Mouse (Mus musculus): ENCODE results near the gene Paxx. TPM values are rescaled to one million over a fixed set of nuclear protein-coding genes. Genes with fewer than 3 reads are reported as not detected.

Gene Paxx
- total RNA-seq, 1 experiment from 2014 or later: 19.8 TPM

DNA sequence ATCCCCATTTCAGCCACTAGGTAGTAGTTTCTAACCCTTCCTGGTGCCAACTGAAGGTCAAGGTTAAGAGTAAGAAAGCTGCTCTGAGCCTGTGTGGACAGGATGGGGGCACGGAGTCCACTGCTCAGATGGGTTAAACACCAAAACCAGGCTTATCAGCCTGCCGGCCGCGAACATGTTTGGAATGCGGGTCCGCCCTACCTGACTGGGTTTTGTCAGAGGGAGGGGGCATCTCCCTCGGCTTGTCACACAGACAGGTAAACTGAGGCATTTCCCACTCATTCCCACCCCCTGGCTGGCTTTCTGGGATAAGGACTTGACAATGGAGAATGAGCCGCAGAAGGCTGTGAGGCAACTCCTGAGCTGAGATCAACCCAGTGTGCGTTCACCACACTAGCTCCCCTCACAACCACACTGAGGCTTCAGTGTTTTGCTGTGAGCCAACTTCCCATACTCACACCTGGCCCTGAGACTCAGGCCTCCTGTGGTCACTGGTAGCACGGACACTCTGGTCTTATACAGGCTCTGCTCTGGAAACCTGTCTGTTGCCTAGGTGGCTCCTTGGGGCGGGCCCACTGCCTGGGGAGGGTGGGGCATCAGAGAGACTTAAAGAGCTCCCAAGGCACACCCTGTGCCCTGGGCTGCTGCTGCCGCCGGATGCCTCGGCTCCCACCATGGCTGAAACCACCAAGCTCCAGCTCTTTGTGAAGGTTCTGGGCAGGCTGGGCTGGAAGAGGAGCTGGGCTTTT, 4.5 kb downstream of the Paxx start, which contains the start of gene Clic3:
Clic3 (plus strand) TSS at position 634 of the 749 bp plus-strand sequence.
- ATAC-seq (replicated peaks; ENCODE audit: low read depth, poor library complexity, severe bottlenecking): no peak

DNA sequence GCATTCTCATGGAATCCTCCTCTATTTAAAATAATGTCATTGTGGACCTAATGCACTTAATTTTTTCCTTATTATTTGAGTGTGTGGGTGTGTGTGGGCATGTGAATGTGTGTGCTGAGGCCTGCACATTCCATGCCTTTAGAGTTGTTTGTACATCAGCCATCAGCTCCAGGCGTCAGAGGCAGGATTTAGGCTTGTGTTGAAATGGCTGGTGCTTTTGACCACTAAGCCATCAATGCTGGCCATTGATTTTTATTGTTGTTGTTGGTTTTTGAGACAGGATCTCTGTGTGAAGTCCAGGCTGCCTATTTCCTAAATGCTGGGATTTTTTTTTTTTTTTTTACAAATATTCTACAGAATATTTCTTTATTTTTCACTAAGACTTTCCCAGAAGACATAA, 7.9 kb downstream of the Paxx start:
- no peak for ATAC-seq (replicated peaks; ENCODE audit: low read depth, poor library complexity, severe bottlenecking)

DNA sequence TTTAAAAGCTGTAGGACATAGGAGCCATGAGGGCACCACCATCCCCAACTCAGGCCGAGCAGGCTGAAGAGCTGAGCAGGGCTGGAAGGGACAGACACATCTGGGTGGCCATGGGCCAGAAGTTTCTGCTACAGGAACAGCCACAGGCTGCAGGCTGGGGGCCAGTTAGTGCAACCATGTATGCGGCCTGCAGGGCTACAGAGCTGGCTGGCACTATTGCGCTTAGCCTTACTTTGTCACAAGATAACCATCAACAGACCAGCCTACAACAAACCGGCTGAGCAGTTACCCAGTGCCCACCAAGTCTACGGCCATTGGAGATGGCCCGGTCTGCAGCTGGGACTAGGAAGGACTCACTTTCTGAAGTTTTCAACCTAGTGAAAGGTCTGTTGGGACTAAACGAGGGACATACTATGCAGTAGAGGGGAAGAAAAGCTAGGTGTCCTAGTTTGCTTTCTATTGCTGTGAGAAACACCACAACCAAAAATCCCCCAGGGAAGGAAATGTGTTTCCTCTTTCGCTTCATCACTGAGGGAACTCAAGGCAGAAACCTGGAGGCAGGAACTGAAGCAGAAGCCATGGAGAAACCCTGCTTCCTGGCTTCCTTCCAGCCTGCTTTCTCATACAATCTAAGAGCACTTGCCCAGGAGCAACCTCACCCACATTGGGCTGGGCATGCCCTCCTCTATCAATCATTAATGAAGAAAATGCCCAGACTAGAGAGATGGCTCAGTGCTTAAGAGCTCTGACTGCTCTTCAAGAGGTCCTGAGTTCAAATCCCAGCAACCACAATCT, 9.8 kb downstream of the Paxx start:
- peak; percentile 64 for ATAC-seq (replicated peaks; ENCODE audit: low read depth, poor library complexity, severe bottlenecking)

DNA sequence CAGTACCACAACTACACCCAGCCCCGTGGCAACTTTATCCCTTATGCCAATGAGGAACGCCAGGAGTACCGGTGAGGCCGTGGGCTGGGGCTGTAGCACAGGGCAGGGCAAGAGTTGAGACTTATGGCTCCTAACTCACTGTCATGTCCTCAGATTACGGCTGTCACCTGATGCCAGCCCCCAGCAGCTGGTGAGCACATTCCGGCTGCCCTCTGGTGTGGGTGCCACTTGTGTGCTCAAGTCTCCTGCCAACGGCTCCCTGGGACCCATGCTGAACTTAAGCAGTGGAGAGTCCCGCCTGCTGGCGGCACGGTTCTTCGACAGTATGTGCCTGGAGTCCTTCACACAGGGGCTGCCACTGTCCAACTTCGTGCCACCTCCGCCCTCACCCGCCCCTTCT, 18.2 kb downstream of the Paxx start:
- ATAC-seq (replicated peaks; ENCODE audit: low read depth, poor library complexity, severe bottlenecking): no peak

DNA sequence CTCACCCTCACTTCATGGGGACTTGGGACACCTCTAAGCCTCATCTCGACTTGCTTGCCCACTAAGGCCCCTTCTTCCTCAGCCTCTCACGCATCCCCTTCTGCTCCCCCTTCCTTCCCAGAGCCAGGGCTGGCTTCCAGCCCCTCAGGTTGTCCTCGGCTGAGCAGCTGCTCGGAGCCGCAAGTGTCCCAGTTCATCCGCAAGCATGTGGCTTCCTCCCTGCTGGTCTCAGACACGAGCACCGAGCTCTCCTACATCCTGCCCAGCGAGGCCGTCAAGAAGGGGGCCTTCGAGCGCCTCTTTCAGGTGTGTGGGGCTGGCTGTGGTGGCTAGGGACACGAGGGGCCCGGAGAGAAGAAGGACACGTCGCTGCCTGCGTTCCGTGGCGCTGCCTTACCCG, 19.8 kb downstream of the Paxx start:
- no peak for ATAC-seq (replicated peaks; ENCODE audit: low read depth, poor library complexity, severe bottlenecking)

DNA sequence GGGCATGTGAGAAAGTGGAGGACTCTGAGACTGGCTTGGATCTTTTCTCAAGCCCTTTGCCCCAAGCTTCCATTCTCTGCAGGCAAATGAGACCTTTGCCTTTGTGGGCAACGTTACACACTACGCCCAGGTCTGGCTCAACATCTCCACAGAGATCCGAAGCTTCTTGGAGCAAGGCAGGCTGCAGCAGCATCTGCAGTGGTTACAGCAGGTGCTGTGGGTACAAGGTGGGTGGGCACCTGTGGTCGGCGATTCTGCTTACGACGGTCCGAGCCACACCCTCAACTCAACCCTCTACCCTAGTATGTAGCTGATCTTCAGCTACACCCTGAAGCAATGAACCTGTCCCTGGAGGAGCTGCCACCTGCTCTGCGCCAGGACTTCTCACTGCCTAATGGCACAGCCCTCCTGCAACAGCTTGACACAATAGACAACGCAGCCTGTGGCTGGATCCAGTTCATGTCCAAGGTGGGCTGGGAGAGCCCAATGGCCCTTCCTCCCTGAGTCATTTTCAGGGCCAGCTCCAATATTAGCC, 24.5 kb downstream of the Paxx start:
- ATAC-seq (replicated peaks; ENCODE audit: low read depth, poor library complexity, severe bottlenecking): no peak

DNA sequence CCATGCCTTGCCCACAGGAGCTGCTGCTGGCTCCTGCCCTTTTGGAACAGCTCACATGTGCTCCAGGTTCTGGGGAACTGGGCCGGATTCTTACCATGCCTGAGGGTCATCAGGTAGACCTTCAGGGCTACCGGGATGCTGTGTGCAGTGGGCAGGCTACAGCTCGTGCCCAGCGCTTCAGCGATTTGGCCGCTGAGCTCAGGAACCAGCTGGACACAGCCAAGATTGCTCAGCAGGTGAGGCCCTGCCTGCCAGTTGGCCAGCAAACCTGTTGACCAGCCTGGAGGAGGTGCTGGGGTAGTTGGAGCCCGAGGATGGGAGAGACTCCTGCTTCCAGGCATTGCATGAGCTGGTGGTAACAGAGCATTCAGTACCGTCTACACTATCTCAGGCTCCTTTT, 26.6 kb downstream of the Paxx start:
- no peak for ATAC-seq (replicated peaks; ENCODE audit: low read depth, poor library complexity, severe bottlenecking)

DNA sequence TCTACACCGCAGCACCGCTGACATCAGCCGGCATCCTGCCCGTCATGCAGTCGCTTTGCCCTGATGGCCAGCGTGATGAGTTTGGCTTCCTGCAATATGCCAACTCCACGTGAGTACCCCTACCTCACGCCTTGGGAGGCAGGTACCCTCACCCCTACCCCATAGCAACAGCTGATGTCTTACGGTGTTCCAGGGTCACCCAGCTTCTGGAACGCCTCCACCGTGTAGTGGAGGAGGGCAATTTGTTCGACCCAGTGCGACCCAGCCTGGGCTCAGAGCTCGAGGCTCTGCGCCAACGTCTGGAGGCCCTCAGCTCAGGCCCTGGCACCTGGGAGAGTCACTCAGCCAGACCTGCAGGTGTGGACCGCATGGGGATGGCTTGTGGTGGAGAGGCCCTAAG, 27.8 kb downstream of the Paxx start:
- ATAC-seq (replicated peaks; ENCODE audit: low read depth, poor library complexity, severe bottlenecking): no peak

DNA sequence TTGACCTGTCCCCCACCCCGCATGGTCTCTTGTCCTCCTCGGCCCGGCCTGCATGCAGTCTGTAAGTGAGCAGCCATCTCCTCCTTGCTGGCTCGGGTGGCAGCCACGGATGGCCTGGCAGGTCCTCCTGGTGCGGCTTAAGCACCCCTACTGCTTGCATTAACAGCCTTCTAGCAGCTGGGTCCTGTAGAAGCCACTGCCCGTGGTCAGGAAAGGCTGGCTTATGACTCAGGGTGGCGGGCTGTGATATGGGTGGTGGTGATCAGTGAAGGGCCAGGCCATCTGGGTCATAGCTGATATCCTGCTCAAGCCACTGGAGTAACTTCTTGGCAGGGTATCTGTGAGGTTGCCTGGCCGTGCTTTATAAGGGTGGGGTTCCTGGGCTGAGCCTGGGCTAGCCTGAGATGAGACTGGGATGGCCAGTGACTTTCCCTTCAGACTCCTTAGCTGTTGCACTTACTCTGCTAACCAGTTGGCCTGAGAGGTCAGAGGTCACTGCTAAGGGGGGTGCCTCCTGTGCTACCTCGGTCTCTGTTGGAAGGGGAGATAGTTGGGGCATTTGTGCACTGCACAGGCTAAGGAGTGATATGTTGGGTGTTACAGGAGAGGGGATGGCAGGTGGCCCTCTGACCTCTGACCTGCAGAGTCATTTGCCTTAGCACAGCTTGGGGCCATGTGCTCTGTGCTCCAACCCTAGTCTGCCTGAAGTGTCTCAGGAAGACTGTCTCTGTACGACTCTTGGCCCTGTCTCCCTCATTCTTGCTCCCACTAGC, 28.4 kb downstream of the Paxx start:
- ATAC-seq (replicated peaks; ENCODE audit: low read depth, poor library complexity, severe bottlenecking): no peak

DNA sequence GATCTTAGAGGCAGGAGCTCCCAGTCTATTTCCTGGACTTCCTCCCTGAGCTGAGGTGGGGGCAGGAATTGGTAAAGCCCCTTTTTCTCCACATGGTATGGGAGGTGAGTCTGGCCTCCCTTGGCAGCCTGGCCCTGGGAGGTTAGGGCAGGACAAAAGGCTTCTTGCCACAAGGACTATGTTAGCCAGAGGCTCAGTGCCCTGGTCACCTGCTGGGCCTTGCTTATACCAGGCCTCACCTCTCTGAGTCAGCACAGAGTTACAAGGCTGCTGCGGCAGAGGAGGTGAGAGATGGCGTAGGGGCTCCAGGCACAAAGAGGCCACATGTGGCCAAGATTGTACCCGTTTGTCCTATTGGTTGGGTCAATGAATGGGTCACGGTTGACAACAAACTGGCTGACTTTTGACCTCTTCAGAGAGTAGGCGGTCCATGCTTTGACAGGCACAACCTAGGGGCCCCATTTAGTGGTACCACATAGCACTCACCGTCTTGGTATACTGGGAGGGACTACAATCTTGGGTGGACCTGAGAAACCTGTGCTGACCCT, 29.5 kb downstream of the Paxx start:
- ATAC-seq (replicated peaks; ENCODE audit: low read depth, poor library complexity, severe bottlenecking): no peak

DNA sequence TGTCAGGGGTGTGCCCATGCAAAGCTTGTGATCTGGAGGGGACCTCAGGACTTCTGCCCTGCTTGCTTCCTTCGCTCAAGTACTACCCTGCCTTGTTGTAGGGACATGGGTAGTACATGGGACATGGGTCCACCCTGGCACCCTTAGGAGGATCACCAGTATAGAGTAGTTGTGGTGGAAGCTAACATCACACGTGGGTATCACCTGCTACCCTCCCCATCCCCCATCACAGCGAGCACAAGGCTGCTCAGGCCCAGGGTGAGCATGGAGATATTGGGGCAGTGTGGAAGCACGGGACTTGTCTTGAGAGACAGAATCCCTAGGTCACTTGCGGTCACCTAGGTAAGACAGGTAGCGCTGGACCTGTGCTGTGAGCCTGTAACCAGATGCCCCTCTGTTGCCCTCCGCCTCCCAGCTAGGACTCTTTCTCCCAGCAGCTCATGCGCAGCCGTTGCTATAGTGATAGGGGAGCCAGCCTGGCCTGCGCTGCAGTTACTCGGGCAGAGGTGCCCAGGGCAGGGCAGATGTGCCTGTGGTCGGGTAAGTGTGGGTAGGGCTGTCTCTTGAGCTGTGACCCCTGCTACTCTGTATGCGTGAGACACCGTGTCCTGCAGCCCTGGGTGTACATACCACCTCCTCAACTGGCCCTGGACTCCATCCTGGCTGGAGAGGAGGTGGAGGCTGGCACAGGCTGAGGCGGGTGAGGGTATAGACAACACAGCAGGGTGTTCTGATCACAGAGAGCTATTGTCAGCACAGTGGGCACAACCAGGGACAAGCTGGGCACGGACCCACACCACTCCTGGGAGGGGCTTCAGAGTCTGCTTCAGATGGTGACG, 30.3 kb downstream of the Paxx start:
- ATAC-seq (replicated peaks; ENCODE audit: low read depth, poor library complexity, severe bottlenecking): no peak

DNA sequence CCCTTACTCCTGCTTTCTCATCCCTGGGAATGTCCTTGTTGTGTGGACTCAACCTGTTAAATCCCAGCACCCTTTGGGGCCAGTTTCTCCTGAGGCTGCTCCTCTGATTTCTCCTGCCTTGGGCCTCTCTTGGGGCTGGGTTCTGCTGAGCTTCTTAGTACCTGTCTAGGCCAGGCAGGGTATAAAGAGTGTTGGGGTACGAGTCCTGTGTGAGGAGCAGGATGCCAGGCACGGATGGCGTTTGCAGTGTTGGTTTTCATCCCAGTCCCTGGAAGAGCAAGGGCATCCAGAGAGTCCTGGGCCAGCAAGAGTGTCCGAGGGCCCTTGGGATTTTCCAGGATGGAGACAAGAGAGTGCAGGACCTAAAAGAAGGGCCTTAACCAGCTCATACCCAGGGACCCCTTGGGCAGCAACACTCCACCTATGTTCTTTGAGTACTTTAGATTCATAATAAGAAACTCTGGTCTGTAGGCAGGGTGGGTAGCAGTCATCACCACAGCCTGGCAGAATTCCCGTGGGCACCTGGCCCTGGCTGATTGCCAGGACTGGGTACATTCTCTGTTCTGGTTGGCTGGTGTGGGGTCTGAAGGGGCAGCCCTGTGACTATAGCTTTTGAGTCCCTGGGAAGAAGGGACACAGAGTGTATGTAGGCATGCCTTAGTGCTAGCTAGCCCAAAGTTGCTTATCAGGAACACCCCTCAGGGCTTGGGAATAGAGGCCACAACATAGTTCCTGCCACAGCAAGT, 31.3 kb downstream of the Paxx start:
- no peak for ATAC-seq (replicated peaks; ENCODE audit: low read depth, poor library complexity, severe bottlenecking)

DNA sequence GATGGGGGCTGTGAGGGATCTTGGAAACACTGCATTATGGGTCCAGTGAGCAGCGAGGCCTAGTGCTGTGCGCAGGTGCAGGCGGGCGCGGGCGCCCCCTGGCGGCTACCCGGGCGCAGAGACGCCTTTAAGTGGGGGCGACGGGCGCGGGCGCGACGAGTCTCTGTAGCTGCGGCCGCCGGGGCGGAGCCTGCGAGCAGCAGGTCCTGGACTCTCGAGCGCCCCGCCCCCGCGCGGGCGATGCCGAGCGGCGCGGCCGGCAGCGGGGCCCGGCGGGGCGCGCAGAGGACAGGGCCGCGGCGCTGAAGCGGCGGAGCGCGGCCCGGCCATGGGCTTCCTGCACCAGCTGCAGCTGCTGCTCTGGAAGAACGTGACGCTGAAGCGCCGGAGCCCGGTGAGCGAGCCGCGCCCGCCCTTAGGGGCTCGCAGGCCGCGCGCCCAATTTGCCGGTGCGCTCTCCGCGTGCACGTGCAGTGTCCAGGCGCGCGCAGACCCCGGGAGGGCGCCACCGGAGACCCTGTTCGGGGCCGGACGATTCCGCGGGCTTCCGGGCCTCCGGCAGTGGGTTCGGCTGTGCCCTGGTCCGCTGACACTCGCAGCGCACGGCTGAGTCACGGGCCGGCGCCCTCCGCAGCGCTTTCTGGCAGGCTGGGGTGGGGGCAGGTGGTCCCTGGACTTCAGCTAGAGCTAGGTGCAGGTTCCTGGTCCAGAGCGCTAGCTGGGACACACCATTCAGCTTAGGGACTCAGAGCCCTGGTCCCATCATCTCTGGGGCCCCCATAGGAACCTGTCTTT, 32.3 kb downstream of the Paxx start, which contains the start of gene Abca2:
Abca2 (plus strand) TSS at position 262 of the 795 bp plus-strand sequence.
- peak; percentile 51 for ATAC-seq (replicated peaks; ENCODE audit: low read depth, poor library complexity, severe bottlenecking)

DNA sequence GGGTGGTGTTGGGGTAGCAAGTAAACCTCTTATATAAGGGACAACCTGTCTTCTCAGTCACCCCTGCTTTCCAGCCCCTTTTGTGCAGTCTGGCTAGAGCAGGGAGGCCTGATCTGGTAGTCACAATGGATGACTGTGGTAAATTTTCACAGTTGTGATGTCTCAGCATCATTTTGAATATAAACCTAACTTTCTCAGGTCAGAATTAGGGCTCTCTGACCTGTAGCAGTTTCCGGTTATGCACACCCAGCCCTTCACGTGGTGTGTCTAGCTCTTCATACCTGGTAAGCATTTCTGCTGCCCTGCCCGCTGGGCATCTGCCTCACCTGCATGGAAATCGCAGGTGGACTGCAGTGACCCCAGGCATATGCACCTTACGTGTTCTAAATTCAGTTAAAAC, 33.6 kb downstream of the Paxx start:
- no peak for ATAC-seq (replicated peaks; ENCODE audit: low read depth, poor library complexity, severe bottlenecking)

DNA sequence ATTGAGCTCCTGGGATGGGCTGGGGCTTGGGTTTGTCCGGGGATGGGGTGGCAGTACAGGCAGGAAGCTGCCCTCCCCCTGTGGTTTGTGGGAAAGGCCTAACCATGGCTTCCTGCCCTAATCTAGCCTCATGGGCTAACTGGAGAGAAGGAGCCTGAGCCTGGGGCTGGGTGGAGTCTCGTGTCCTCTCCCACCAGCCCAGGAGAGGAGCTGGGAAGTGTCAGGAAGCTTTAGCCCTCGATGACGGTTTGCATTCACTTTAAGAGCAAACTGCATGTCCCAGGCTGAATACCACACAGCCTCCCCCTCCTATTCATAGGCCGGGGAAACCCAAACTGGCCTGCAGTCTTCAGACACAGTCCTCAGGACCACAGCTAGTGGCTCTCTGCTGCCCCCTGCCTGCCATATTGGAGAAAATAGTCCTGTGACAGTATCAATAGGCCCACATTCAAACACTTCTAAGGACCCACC, 34.1 kb downstream of the Paxx start:
- peak; percentile 57 for ATAC-seq (replicated peaks; ENCODE audit: low read depth, poor library complexity, severe bottlenecking)

DNA sequence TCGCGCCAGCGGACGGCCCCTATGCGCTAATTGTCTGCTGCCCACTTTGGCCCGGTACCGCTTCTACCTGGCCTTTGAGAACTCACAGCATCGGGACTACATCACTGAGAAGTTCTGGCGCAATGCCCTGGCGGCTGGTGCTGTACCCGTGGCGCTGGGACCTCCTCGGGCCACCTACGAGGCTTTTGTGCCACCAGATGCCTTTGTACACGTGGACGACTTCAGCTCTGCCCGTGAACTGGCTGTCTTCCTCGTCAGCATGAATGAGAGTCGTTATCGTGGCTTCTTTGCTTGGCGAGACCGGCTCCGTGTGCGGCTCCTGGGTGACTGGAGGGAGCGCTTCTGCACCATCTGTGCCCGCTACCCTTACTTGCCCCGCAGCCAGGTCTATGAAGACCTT, 35.4 kb downstream of the Paxx start:
- ATAC-seq (replicated peaks; ENCODE audit: low read depth, poor library complexity, severe bottlenecking): no peak

DNA sequence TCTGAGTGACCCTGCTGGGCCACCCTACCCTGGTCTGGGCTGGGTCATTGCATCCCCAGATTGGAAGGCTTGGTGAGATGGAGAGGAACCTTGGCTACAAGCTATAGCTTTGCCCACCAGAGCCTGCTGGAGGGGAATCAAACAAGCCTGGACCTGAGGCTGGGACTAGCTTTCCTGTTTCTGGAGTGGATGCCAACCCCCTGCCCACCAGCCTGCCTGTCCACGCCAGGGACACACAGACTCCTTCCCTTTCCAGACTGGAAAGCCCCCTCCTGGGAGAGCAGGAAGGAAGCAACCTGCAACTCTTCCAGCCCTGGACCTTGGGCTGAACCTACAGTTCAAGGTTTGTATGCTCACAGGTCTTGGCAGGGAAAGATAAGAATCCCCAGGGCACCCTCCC, 37.3 kb downstream of the Paxx start:
- no peak for ATAC-seq (replicated peaks; ENCODE audit: low read depth, poor library complexity, severe bottlenecking)

Measured in common myeloid progenitor, adult 5-6 weeks (primary cell).